Mouse (Mus musculus) megakaryocyte, embryonic 14.5 days (primary cell): ENCODE results near the gene Smco4.

Experiments used
- FLI1 ChIP-seq: IDR thresholded peaks from 2 replicates; pipeline ENCODE4 v1.6.1; 2012; ENCODE audit warnings: low read length, inconsistent platforms, mixed read lengths
- GATA1 ChIP-seq: IDR thresholded peaks from 3 replicates; pipeline ENCODE4 v1.6.1; 2012; ENCODE audit warnings: mixed read lengths, low read length, inconsistent platforms, borderline replicate concordance

GRCm38 (mm10) chr9:15580176-15580575 lies 86.9 kb downstream of the Smco4 start:
- TF ChIP-seq GATA1 (no peak), FLI1 (no peak)
